Mouse (Mus musculus) heart, postnatal 4 days (tissue): ENCODE data around the gene Prrc2c. TPM values are rescaled to one million over a fixed set of nuclear protein-coding genes. Genes with fewer than 3 reads are reported as not detected.
"Not testable (repeated sequence)": the region's sequence is repeated elsewhere in the genome, so short reads cannot be mapped to it uniquely, and the experiment has no call there.

Source experiments
- DNase-seq: peaks from one replicate; pipeline ENCODE4 v3.0.0; 2021
- microRNA-seq, 2 experiments: library from miRNA; unstranded; fragments of <30 nt; microRNA quantifications; one replicate each; pipeline ENCODE4 v1.2.0; 2021 to 2022
- total RNA-seq, 2 experiments: library from RNA; stranded (reverse); gene quantifications; 2 replicates each; pipeline ENCODE4 v1.2.3; 2021

The Prrc2c gene
- total RNA-seq, 2 experiments from 2014 or later: 137 to 144 TPM

DNA sequence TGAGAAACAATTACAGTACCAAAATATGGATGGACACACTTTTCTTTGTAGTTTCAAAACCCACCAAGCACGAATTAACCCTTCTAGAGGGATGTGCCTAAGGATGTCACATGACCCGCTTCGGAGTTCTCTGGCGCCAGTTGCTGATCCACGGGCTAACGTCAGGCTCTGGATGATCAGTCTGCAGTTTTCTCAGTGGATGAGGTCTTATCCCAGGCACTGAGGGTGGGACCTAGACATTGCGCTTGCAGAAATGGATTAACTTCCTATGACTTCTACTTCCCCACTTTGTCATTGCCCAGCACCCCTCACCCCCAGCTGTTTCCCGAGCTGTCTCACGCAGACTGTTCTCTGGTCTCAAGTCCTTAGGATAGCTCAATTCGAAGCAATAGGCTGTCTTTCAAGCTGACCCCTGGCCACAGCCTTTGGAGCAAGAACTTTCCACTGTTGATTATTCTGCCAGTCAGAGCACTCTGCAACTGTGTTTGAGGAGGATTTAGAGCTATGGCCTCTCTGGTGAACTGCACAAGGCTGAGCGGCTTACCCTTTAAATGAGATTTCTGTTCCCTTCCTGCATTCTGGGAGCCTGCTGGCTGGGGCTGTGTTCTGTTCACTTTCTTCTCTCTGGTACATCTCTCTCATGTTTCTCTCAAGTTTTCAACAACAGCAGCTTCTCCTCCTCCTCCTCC lies 74.7 kb downstream of the Prrc2c start:
- DNase-seq: no peak

DNA sequence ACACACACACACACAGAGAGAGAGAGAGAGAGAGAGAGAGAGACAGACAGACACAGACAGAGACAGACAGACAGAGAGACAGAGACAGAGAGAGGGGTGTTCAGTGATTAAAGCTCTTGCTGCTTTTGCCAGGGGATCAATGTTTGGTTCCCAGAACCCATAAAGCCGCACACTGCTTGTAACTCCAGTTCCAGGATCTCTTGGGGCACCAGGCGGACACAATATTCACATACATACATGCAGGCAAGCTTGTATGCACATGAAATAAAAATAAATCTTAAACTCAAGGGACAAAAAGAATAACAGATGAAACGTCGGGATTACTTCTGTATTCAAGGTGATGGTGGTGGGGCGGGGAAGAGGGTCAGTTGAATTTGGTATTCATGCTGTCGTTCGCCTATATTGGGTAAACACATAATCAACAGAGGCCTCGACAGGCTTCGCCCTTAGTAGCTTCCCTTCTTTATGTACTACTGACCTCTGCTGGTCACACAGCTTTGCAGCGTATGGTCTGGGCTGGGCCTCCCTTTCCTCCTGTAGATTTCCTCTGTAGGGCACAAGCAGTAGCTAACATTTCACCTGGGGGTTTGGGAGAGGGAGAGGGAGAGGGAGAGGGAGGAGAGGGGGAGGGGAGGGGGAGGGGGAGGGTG lies 75.4 kb downstream of the Prrc2c start:
- DNase-seq: peak; percentile 85

DNA sequence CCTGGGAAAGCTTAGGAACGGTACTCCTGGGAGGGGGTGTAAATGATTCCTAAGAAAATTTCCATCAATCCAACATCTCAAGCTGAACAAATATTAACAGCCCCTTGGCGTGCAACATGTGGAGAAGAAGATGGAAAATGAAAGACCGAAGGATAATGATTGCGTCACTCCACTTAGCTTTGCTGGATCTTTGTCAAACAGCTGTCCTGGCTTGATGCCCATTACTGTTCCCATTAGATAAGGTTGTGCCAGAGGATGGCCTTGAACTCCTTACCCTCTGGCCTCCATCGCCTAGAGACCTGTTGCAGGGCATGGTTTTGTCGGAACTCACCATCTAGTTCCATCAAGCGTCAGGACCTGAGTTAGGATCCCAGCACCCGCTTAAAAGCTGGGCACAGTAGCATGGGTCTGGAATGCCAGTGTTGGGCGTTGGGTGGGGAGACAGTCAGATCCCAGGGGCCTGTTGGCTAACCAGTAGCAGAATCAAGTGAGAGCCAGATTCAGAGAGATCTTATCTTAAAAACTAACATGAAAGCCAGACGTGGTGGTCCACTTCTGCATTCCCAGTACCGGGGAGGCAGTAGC lies 80.0 kb downstream of the Prrc2c start:
- DNase-seq: peak; percentile 22

GRCm38 (mm10) chr1:162658119-162658518 lies 82.2 kb downstream of the Prrc2c start, which contains the start of gene Myocos:
Myocos (minus strand) TSS chr1:162658219.
- DNase-seq: no peak

DNA sequence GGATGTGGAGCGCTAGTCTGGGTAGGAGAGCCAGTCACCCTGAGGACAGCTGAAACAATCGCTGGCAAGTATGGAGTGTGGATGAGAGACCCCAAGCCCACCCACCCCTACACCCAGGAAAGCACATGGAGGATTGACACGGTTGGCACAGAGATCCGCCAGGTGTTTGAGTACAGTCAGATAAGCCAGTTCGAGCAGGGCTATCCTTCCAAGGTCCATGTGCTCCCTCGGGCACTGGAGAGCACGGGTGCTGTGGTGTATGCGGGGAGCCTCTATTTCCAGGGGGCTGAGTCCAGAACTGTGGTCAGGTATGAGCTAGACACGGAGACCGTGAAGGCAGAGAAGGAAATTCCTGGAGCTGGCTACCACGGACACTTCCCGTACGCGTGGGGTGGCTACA lies 91.9 kb downstream of the Prrc2c start:
- DNase-seq: no peak

DNA sequence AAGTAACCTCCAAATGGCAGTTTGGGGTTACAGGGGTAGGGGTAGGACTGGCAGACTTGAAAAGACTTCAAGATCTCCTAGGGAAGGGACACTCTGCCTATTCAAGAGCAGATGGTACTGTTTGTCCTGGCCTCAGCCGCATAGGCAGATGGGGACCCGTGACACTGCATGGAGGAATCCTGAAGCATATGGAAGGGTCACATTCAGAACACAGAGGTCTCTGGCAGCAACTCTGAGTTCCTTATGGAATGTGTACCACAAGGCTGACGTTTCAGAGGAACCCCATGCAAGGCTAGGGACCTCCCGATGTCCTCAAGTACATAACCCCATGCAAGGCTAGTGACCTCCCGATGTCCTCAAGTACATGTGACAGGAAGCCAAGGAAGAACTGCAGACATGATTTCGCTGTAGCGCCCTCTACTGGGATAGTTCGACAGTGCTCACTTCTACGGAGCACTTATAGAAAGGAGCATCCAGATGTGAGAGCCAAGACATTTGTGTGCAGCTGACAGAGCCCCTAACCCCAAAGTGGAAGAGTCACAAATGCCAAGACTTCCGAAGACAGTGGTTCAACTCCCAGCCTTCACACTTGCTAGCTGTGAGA lies 94.2 kb downstream of the Prrc2c start:
- no peak for DNase-seq

GRCm38 (mm10) chr1:162643752-162644151 lies 96.6 kb downstream of the Prrc2c start:
- DNase-seq: peak; percentile 58

GRCm38 (mm10) chr1:162642591-162642990 lies 97.8 kb downstream of the Prrc2c start:
- DNase-seq: no peak

GRCm38 (mm10) chr1:162639861-162640260 lies 100.5 kb downstream of the Prrc2c start:
- DNase-seq: no peak

DNA sequence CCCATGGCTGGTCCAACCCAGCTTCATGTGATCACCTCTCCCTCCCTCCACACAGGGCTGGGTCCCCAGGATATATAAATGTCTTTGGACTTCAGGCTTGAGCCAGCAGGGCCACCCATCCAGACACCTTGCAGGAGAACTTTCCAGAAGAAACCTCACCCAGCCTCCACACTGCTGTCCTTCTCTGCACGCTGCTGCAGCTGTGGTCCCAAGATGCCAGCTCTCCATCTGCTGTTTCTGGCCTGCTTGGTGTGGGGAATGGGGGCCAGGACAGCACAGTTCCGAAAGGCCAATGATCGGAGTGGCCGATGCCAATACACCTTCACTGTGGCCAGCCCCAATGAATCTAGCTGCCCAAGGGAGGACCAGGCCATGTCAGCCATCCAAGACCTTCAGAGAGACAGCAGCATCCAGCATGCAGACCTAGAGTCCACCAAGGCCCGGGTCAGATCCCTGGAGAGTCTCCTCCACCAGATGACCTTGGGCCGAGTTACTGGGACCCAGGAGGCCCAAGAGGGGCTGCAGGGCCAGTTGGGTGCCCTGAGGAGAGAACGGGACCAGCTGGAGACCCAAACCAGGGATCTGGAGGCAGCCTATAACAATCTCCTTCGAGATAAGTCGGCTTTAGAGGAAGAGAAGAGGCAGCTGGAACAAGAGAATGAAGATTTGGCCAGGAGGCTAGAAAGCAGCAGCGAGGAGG lies 101.2 kb downstream of the Prrc2c start, which contains the start of gene Myoc:
Gene Myoc (plus strand): TSS at position 105 of the 700 bp plus-strand sequence.
- no peak for DNase-seq

GRCm38 (mm10) chr1:162638535-162638934 lies 101.8 kb downstream of the Prrc2c start:
- no peak for DNase-seq

DNA sequence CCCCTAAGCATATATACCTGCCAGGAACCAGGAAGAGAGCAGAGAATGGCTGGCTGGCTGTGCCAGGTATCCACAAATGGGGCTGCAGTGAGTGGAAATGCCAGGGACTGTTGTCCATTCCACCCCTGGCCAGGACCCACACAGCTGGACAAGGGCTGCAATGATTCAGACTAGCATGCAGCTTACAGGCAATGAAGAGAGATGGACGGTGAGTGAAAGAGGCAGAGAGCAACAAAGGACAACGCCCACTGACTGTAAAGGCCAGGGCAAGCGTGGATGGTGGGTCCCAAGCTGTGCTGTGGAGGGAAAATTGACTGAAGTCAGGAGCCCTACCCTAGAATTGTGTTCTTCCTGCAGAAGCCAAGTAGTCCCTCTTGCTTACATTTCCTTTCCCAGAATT lies 103.8 kb downstream of the Prrc2c start:
- no peak for DNase-seq

DNA sequence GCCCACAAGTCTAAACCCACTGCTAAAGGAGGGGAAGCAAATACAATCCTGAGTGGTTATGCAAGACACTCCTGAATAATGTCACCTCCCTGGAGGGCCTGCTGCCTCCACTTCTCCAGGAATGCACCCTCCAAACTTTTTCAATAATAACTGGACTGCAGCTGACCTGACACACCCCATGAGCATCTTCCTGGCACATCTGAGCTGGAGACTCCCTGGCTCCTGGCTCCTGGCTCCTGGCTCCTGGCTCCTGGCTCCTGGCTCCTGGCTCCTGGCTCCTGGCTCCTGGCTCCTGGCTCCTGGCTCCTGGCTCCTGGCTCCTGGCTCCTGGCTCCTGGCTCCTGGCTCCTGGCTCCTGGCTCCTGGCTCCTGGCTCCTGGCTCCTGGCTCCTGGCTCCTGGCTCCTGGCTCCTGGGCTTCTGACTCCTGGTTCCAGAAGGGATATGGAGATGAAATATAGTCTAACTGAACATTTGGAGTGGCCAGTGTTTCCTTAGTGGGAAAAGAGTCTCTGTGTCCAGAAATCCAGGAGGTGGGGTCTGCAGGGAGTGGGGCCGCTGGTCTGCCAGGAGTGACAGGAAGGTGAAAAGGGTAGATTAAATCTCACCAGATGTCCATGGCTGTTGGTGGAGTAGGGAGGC lies 104.9 kb downstream of the Prrc2c start:
- not testable (repeated sequence) for DNase-seq

GRCm38 (mm10) chr1:162628326-162628725 lies 112.0 kb downstream of the Prrc2c start:
- not testable (repeated sequence) for DNase-seq

- not testable (repeated sequence) for DNase-seq
These were observed 112.5 kb downstream of the Prrc2c start for GRCm38 (mm10) chr1:162627821-162628220.

DNA sequence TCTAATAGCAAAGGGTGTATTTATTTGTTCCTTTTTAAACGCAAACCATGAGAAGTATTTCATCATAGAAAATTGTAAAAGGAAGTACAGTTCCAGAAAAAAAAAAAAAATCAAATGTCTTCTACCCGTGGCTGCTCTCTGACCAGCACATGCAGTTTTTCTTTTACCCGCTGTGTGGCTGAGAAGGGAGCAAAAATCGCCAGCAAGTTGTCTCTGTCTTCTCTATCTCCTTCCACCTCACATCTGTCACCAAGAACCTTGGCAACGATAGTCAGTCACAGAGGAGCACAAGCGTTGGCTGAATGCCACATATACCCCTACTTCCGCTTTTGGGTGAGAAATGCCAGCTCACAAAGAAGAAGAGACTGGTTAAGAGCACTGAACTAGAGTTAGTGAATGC lies 115.1 kb downstream of the Prrc2c start:
- no peak for DNase-seq

- no peak for DNase-seq
These were observed 116.5 kb downstream of the Prrc2c start for GRCm38 (mm10) chr1:162623895-162624294.

Small RNAs within 50 kb of the gene (microRNA-seq; reads per million reads assigned to microRNA genes)
- gene Gm27616: 0 to 0.35 reads per million in 2 experiments

Other genes with a start within 250 kb of the Prrc2c start
- gene Mettl13, start 192.0 kb downstream of the Prrc2c start, total RNA-seq: 1 to 10 TPM; 6.6 to 8.1 TPM
- gene Vamp4, start 170.0 kb downstream of the Prrc2c start, total RNA-seq: 10 to 100 TPM; 18.2 to 18.8 TPM
- under 1 TPM in 1 of 2 experiments, not detected in 1; 0.11 TPM for gene Myoc, start 101.4 kb downstream of the Prrc2c start, total RNA-seq
- gene Myocos, start 82.3 kb downstream of the Prrc2c start, total RNA-seq: not detected
- under 1 TPM in 1 of 2 experiments, not detected in 1; 0.55 TPM for gene Fmo4, start 73.4 kb upstream of the Prrc2c start, total RNA-seq
- 10 to 100 TPM; 18.7 to 20.9 TPM for gene Fmo1, start 126.1 kb upstream of the Prrc2c start, total RNA-seq
- 10 to 100 TPM in 1 of 2 experiments, 1 to 10 TPM in 1; 7.9 to 11.9 TPM for gene Fmo2, start 158.2 kb upstream of the Prrc2c start, total RNA-seq
- gene Fmo6, start 197.0 kb upstream of the Prrc2c start, total RNA-seq: not detected
- not detected for gene Fmo3, start 244.0 kb upstream of the Prrc2c start, total RNA-seq